In the genomic region with DNA sequence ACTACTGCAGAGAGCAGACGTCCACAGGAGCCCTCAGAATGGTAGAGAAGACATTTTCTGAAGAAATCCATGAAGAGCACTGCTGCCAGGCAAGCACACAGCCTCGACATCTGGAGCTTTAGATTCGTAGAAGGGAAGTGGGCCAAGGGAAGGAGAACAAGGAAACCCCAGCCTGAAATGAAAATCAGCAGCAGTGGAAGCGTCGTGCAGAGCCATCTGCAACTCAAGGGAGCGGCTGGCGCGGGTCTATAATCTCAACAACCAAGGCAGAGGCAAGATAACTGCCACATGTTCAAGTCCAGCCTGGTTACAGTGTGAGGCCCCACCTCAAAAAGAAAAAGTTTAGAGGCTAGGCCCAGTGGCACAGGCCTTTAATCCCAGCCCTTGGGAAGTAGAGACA, we compare ENCODE assay signal across 32 mouse cellular contexts. TPM values are rescaled to one million over a fixed set of nuclear protein-coding genes. Genes with fewer than 3 reads are reported as not detected.
"Had no signal": no experiment of that assay in that cellular context is flagged by ENCODE, and none has a peak within 500 bp of the region (broad histone marks: within the 10 kb centered on the region; RNA-seq: fewer than 3 reads in every experiment).

No protein-coding gene starts in this region.

- H3K4me3 ChIP-seq: heart, embryonic 10.5 days; heart, embryonic 12.5 days; hindbrain, embryonic 10.5 days; hindbrain, embryonic 12.5 days; layer of hippocampus, adult 2 months; left cerebral cortex, adult 2 months; limb, embryonic 10.5 days; limb, embryonic 12.5 days; liver, embryonic 13.5 days had no signal

- DNase-seq: forebrain, postnatal 0 days; gastrocnemius, postnatal 14 days; gastrocnemius, postnatal 36 days; heart, adult 11 months; heart, postnatal 10 days; heart, postnatal 4 days; kidney, adult 18-20 months; kidney, adult 8-10 months; kidney, postnatal 10 days; kidney, postnatal 25 days; kidney, postnatal 4 days; liver; liver, embryonic 13.5 days had no signal

- H3K9ac ChIP-seq: forebrain, postnatal 0 days; heart, embryonic 12.5 days; hindbrain, embryonic 12.5 days; hindbrain, embryonic 14.5 days; limb, embryonic 12.5 days; liver, embryonic 13.5 days had no signal

- H3K27me3 ChIP-seq: heart, embryonic 12.5 days; hindbrain, embryonic 12.5 days; limb, embryonic 12.5 days; liver, embryonic 13.5 days had no signal

- H3K9me3 ChIP-seq: heart, embryonic 10.5 days; heart, embryonic 12.5 days; hindbrain, embryonic 10.5 days; hindbrain, embryonic 12.5 days; limb, embryonic 10.5 days; limb, embryonic 12.5 days; liver, embryonic 13.5 days had no signal

- H3K4me2 ChIP-seq: heart, embryonic 12.5 days; hindbrain, embryonic 12.5 days; hindbrain, embryonic 14.5 days; limb, embryonic 12.5 days; liver, embryonic 11.5 days; liver, embryonic 13.5 days had no signal

- H3K4me1 ChIP-seq: heart, embryonic 10.5 days; heart, embryonic 12.5 days; hindbrain, embryonic 10.5 days; hindbrain, embryonic 12.5 days; limb, embryonic 10.5 days; limb, embryonic 12.5 days; liver, embryonic 13.5 days had no signal

- ATAC-seq: hindbrain, embryonic 16.5 days had no signal

- H3K27ac ChIP-seq: heart, embryonic 10.5 days; hindbrain, embryonic 10.5 days; hindbrain, embryonic 12.5 days; hindbrain, embryonic 14.5 days; layer of hippocampus, adult 2 months; left cerebral cortex, adult 2 months; limb, embryonic 10.5 days; limb, embryonic 12.5 days; liver, embryonic 13.5 days had no signal

RNA-seq across cellular contexts. Expression of a gene that starts 23.3 kb away (rescaled TPM):
- total RNA-seq: gastrocnemius, adult 18-20 months; gastrocnemius, adult 8-10 months; gastrocnemius, postnatal 36 days; heart, adult 8-10 months; heart, postnatal 10 days; heart, postnatal 25 days; heart, postnatal 4 days had no signal
- polyA plus RNA-seq: heart, embryonic 14.5 days; inflammation-experienced regulatory T-cells, adult 6 months; liver, embryonic 13.5 days had no signal

RNA-seq across cellular contexts. Expression of a gene that starts 23.6 kb away (rescaled TPM):
- polyA plus RNA-seq: inflammation-experienced regulatory T-cells, adult 6 months had no signal

RNA-seq across cellular contexts. Expression of a gene that starts 36.1 kb away (rescaled TPM):
- total RNA-seq: forebrain, postnatal 0 days; gastrocnemius, adult 18-20 months; gastrocnemius, adult 8-10 months; gastrocnemius, postnatal 36 days; heart, adult 8-10 months; heart, postnatal 25 days; heart, postnatal 4 days; layer of hippocampus, adult 2 months; layer of hippocampus, postnatal 25 days; left cerebral cortex, adult 2 months; left cerebral cortex, postnatal 25 days had no signal
- polyA plus RNA-seq: inflammation-experienced regulatory T-cells, adult 6 months had no signal
